10 mouse cellular contexts compared by ENCODE assay signal in genomic region chr6:97535763-97536445, GRCm38 (mm10).
A peak's percentile ranks its signal among the peaks of the same experiment; 100 is the strongest.
DNase-seq lines count a peak whose midpoint lies in the region; ATAC-seq and TF ChIP-seq lines count a peak whose summit lies in the region.
"Had no signal": no experiment of that assay in that cellular context is flagged by ENCODE, and none has a peak within 500 bp of the region (broad histone marks: within the 10 kb centered on the region; RNA-seq: fewer than 3 reads in every experiment).

No protein-coding gene starts in this region.

- intact Hi-C loops in heart, postnatal 25 days (cut with DNase I): no loop called here

- no peak overlapping the region for H3K4me2 ChIP-seq in hindbrain, embryonic 11.5 days (replicated peaks; ENCODE audit: low read depth, low read length)
- H3K4me2 ChIP-seq in midbrain, embryonic 14.5 days (ENCODE audit: low read length): no peak overlapping the region
- no peak overlapping the region for H3K4me2 ChIP-seq in liver, postnatal 0 days (ENCODE audit: low read depth, low read length)
- H3K4me2 ChIP-seq: limb, embryonic 15.5 days had no signal

- no peak overlapping the region for H3K9ac ChIP-seq in hindbrain, embryonic 11.5 days (ENCODE audit: low read depth, low read length)
- H3K9ac ChIP-seq in midbrain, embryonic 14.5 days (replicated peaks; ENCODE audit: low read length): no peak overlapping the region
- H3K9ac ChIP-seq in liver, postnatal 0 days (replicated peaks): no peak overlapping the region
- H3K9ac ChIP-seq: limb, embryonic 15.5 days had no signal

- TF ChIP-seq EP300 in liver, postnatal 0 days (IDR thresholded peaks at IDR 0.05; ENCODE audit: low read depth): no peak

- no peaks in the 10 kb centered on the region for H3K4me1 ChIP-seq in hindbrain, embryonic 11.5 days (replicated peaks; ENCODE audit: control insufficient read depth, insufficient read depth, low read length)
- no peaks in the 10 kb centered on the region for H3K4me1 ChIP-seq in midbrain, embryonic 14.5 days (ENCODE audit: control insufficient read depth, insufficient read depth, low read length)
- H3K4me1 ChIP-seq in liver, postnatal 0 days (ENCODE audit: insufficient read depth): no peaks in the 10 kb centered on the region
- H3K4me1 ChIP-seq: limb, embryonic 15.5 days had no signal

- H3K27me3 ChIP-seq in hindbrain, embryonic 11.5 days (ENCODE audit: control insufficient read depth, insufficient read depth, low read length): no peaks in the 10 kb centered on the region
- H3K27me3 ChIP-seq in midbrain, embryonic 14.5 days (ENCODE audit: control insufficient read depth, insufficient read depth, low read length): no peaks in the 10 kb centered on the region
- H3K27me3 ChIP-seq in liver, postnatal 0 days (ENCODE audit: insufficient read depth, low read length): no peaks in the 10 kb centered on the region
- H3K27me3 ChIP-seq: limb, embryonic 15.5 days had no signal

- no peak for TF ChIP-seq CTCF in liver, postnatal 0 days (IDR thresholded peaks at IDR 0.05; ENCODE audit: low read depth)

- DNase-seq in heart, adult 18-20 months: peak; percentile 15 to 25
- no peak for DNase-seq in heart, postnatal 25 days (ENCODE audit: low spot score)
- DNase-seq in cerebellum, adult 11-12 months: peak; percentile 64
- DNase-seq in hindbrain, embryonic 11.5 days (ENCODE audit: low spot score): no peak
- peak; percentile 69 for DNase-seq in midbrain, embryonic 14.5 days
- DNase-seq in liver, postnatal 0 days: no peak
- no peak for DNase-seq in T-cell, adult 2 months (ENCODE audit: low spot score)

- H3K9me3 ChIP-seq in hindbrain, embryonic 11.5 days (ENCODE audit: control insufficient read depth, low read length): no peaks in the 10 kb centered on the region
- no peaks in the 10 kb centered on the region for H3K9me3 ChIP-seq in midbrain, embryonic 14.5 days (ENCODE audit: control insufficient read depth, low read length)
- H3K9me3 ChIP-seq in liver, postnatal 0 days (ENCODE audit: low read length): no peaks in the 10 kb centered on the region
- H3K9me3 ChIP-seq: limb, embryonic 15.5 days had no signal

- 86% methylated on average over 9 of the region's 9 CpGs for WGBS in hindbrain, embryonic 11.5 days
- 68% methylated on average over 9 of the region's 9 CpGs for WGBS in midbrain, embryonic 14.5 days
- 89% methylated on average over 9 of the region's 9 CpGs for WGBS in liver, postnatal 0 days (ENCODE audit: insufficient replicate concordance)

- H3K36me3 ChIP-seq in hindbrain, embryonic 11.5 days (ENCODE audit: control insufficient read depth, insufficient read depth, low read length): no peaks in the 10 kb centered on the region
- no peaks in the 10 kb centered on the region for H3K36me3 ChIP-seq in midbrain, embryonic 14.5 days (ENCODE audit: control insufficient read depth, insufficient read depth, low read length)
- no peaks in the 10 kb centered on the region for H3K36me3 ChIP-seq in liver, postnatal 0 days (replicated peaks; ENCODE audit: insufficient read depth, low read length)
- H3K36me3 ChIP-seq: limb, embryonic 15.5 days had no signal

- H3K4me3 ChIP-seq in hindbrain, embryonic 11.5 days (ENCODE audit: low read depth, low read length): no peak overlapping the region
- H3K4me3 ChIP-seq in midbrain, embryonic 14.5 days (replicated peaks; ENCODE audit: low read depth, low read length): no peak overlapping the region
- no peak overlapping the region for H3K4me3 ChIP-seq in liver, postnatal 0 days (ENCODE audit: low read depth, low read length)
- H3K4me3 ChIP-seq: erythroblast, embryonic 14.5 days; limb, embryonic 15.5 days had no signal

- peak; percentile 19; the same call in 1 of the 2 replicates for ATAC-seq in hindbrain, embryonic 11.5 days (ENCODE audit: low FRiP score)
- peak; percentile 34; the same call in 1 of the 2 replicates for ATAC-seq in midbrain, embryonic 14.5 days (ENCODE audit: low FRiP score, low TSS enrichment)
- ATAC-seq in liver, postnatal 0 days: no peak
- no peak for ATAC-seq in activated CD4-positive, CD25-positive, alpha-beta regulatory T cell, adult 4 months

- no peak overlapping the region; the same call in 1 of the 2 replicates for H3K27ac ChIP-seq in hindbrain, embryonic 11.5 days (ENCODE audit: low read depth, low read length)
- H3K27ac ChIP-seq in midbrain, embryonic 14.5 days (replicated peaks; ENCODE audit: low read depth, low read length): 0 out of 2 replicates have a peak overlapping the region, but pooled peaks have one; percentile 2
- no peak overlapping the region for H3K27ac ChIP-seq in liver, postnatal 0 days (ENCODE audit: low read depth)
- H3K27ac ChIP-seq: limb, embryonic 15.5 days had no signal

Comparison
In these comparisons a context has a peak if more than half of its experiments do, and no peak if none do; other contexts are left out.
1. DNase-seq: peak in heart, adult 18-20 months (2 of 2), cerebellum, adult 11-12 months (single experiment) and midbrain, embryonic 14.5 days (single experiment); none in heart, postnatal 25 days (single experiment), hindbrain, embryonic 11.5 days (single experiment), liver, postnatal 0 days (single experiment) and T-cell, adult 2 months (single experiment).
2. ATAC-seq: peak in hindbrain, embryonic 11.5 days (single experiment) and midbrain, embryonic 14.5 days (single experiment); none in liver, postnatal 0 days (single experiment) and activated CD4-positive, CD25-positive, alpha-beta regulatory T cell, adult 4 months (single experiment).